Mouse (Mus musculus) embryonic fibroblast, embryonic 13.5 days (primary cell): ENCODE results near the gene Wdr61. TPM values are rescaled to one million over a fixed set of nuclear protein-coding genes. Genes with fewer than 3 reads are reported as not detected.
A peak's percentile ranks its signal among the peaks of the same experiment; 100 is the strongest.

Experiments used
- H3K27ac ChIP-seq: 2 replicates; pipeline ENCODE4 v1.5.1; 2012; ENCODE audit warnings: low read length, control low read depth, inconsistent platforms; ENCODE audit not compliant: insufficient read depth
- H3K4me1 ChIP-seq: 2 replicates; pipeline ENCODE4 v1.6.1; 2011; ENCODE audit warnings: low read length; ENCODE audit not compliant: control insufficient read depth, insufficient read depth
- H3K4me3 ChIP-seq: 2 replicates; pipeline ENCODE4 v1.5.1; 2011; ENCODE audit warnings: mild to moderate bottlenecking, control low read depth, low read length; ENCODE audit not compliant: insufficient read depth
- CTCF ChIP-seq: IDR thresholded peaks from 2 replicates; pipeline ENCODE4 v1.5.1; 2011; ENCODE audit warnings: mild to moderate bottlenecking, control low read depth, low read length, moderate library complexity, borderline replicate concordance; ENCODE audit not compliant: insufficient read depth
- POLR2A ChIP-seq: IDR thresholded peaks from 2 replicates; pipeline ENCODE4 v1.6.1; 2011; ENCODE audit warnings: low read depth, mild to moderate bottlenecking, control low read depth, low read length, moderate library complexity
- polyA plus RNA-seq: library from polyadenylated mRNA; stranded (reverse); fragments of >200 nt; gene quantifications from 2 replicates; pipeline ENCODE4 v1.2.4, GENCODE M21; 2011; ENCODE audit warnings: low read depth; ENCODE audit not compliant: missing spikeins, insufficient read length

Gene Wdr61
- polyA plus RNA-seq, 1 experiment = 80.0 TPM

GRCm38 (mm10) chr9:54759592-54759991 lies 25.3 kb upstream of the Wdr61 start:
- no peaks in the 10 kb centered on the region for H3K4me1 ChIP-seq
- H3K4me3 ChIP-seq = no peak overlapping the region
- no peak for TF ChIP-seq POLR2A
- no peak for TF ChIP-seq CTCF
- no peak overlapping the region for H3K27ac ChIP-seq

DNA sequence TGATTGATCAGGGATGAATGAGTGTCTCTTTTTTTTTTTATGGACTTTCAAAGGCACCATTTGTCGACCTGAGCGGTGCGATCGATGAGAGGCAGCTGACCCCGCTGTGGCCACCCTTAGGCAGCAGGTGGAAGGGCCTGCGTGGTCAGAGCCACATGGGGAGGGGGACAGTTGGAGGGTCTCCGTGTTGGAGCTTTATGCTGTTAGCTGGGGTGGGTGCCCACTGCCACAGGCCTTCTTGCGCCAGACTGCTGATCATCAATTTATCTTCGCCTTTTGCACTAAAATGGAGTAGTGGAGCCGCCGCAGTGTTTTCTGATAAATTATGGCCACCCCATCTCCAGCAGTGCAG lies 18.6 kb upstream of the Wdr61 start:
- TF ChIP-seq POLR2A = no peak
- TF ChIP-seq CTCF = no peak
- Histone ChIP-seq H3K4me3 (no peak overlapping the region), H3K27ac (no peak overlapping the region), H3K4me1 (no peaks in the 10 kb centered on the region)

DNA sequence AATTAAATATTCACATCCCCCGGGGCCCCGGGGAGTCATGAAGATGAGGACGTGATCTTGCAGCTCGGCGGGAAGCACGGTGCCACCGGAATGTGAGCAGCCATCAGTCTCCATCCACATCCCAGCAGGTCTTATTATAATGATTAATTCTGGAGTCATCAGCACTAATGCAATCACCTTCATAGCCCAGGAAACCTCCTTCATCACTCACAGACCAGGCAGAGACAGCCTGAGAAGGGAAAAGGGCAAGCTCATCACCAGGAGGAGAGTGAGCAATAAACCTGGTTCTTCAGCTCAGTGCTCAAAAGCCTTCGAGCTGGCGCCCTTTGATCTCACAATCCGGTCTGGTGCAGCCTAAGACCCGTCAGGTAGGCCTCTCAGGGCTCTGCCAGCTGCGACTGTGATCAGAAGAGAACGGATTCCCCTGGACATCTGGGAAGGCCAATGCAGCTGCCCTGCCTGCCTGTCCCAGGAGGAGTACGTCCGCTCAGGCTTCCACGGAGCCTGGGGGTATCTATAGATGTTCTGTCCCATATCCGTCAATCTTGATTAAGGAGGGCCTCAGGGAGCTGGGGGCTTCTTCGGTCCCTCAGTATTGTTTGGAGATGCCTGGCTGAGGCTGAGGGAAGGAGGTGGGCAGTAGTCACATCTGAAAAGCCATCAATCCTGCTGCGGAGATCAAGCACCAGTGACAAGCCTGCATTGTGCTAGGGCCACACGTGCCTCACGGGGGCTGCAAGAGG lies 18.1 kb upstream of the Wdr61 start:
- Histone ChIP-seq H3K4me3 (no peak overlapping the region), H3K27ac (no peak overlapping the region), H3K4me1 (no peaks in the 10 kb centered on the region)
- TF ChIP-seq POLR2A = no peak
- TF ChIP-seq CTCF = no peak

- Histone ChIP-seq H3K4me1 (no peaks in the 10 kb centered on the region), H3K27ac (no peak overlapping the region), H3K4me3 (no peak overlapping the region)
- TF ChIP-seq POLR2A = no peak
- no peak for TF ChIP-seq CTCF
Measured at GRCm38 (mm10) chr9:54751684-54752083, 17.4 kb upstream of the Wdr61 start.

- TF ChIP-seq CTCF (no peak), POLR2A (no peak)
- Histone ChIP-seq H3K4me1 (no peaks in the 10 kb centered on the region), H3K4me3 (no peak overlapping the region), H3K27ac (no peak overlapping the region)
Measured at GRCm38 (mm10) chr9:54750215-54750981, 16.1 kb upstream of the Wdr61 start.

DNA sequence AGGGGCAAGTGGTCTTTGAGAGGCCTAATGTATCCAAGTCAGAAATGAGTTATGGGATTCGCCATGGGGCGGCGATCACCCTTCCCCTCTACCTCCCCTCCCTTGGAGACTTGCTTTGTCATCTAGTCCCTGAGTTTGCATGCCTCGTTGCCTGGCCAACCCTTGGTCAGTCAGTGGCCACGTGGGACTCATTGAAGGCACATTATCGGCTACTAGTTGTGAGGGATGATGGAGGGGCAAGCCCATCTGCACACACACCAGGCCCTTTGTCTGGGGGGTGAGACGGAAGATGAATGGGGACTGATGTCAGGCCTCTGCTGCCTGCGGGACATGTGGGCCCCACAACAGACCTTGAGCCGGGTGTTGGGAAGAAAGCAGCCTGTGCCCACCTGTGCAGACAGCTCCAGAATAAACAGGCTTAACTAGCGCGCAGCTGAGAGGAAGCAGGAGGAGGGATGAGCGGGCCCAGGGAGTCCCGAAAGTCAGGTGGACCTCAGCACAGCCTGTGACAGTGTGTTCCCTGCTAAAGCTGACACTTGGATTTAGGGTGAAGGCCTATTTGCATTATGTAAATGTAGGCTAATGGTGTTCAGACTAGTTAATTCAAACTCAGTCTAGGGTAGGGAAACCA lies 11.5 kb upstream of the Wdr61 start:
- H3K4me3 ChIP-seq = no peak overlapping the region
- no peak overlapping the region for H3K27ac ChIP-seq
- no peak for TF ChIP-seq POLR2A
- TF ChIP-seq CTCF = no peak
- no peaks in the 10 kb centered on the region for H3K4me1 ChIP-seq

GRCm38 (mm10) chr9:54743891-54744290 lies 9.6 kb upstream of the Wdr61 start:
- Histone ChIP-seq H3K27ac (no peak overlapping the region), H3K4me1 (no peaks in the 10 kb centered on the region), H3K4me3 (no peak overlapping the region)
- no peak for TF ChIP-seq POLR2A

DNA sequence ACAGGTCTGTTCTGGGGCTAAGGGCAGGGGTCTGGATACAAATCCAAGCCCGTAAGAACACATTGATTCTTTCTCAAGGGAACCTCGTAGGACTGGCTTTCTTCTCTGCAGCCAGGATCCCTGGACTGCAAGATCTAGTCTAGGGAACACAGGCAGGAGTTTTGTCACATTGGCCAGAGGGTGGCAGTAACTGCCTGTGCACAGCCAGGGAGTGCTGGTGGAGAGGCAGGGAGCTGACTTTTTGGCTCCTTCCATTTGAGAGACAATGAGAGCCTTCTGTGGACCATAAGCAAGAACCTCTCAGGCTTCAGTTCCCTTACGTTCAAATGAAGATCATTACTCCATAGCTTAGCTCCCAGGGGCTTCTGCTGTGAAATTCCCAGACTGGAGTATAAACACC lies 4.1 kb upstream of the Wdr61 start:
- no peak overlapping the region for H3K27ac ChIP-seq
- H3K4me1 ChIP-seq = 0 out of 2 replicates have a peak, but pooled peaks cover under 1% of the 10 kb centered on the region
- no peak for TF ChIP-seq POLR2A
- TF ChIP-seq CTCF = peak; percentile 95
- no peak overlapping the region for H3K4me3 ChIP-seq

GRCm38 (mm10) chr9:54736284-54736701 lies 2.0 kb upstream of the Wdr61 start:
- H3K27ac ChIP-seq = no peak overlapping the region
- H3K4me1 ChIP-seq = peaks cover 1% of the 10 kb centered on the region; the same call in 1 of the 2 replicates
- no peak overlapping the region for H3K4me3 ChIP-seq
- TF ChIP-seq POLR2A (no peak), CTCF (peak; percentile 54; the same call in 1 of the 2 replicates)
